Mouse (Mus musculus) heart, adult 11 months (tissue): ENCODE data around the gene Ran.

Experiments used
- DNase-seq: peaks from one replicate; pipeline ENCODE4 v3.0.0; 2022

Ran gene

DNA sequence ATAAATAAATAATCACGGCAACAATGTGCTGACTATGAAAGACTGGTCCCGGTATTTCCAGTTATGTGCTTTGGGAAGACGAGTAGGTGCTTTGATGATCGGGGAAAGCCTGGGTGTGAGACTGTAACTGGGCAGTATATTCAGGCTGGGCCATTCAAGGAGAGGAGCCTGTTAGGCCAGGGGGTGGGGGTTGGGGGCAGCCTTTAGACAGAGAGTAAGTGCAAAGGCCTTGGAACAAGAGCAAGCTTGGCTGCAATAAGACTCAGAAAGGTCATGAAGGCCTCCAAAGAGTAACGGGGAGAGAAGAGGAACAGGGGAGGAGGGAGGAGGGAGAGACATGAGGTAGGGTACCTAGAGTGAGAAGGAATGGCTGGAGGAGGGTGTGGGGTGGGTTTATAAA lies 4.3 kb upstream of the Ran start:
- DNase-seq = no peak

GRCm38 (mm10) chr5:129016370-129016769 lies 3.5 kb upstream of the Ran start:
- no peak for DNase-seq

DNA sequence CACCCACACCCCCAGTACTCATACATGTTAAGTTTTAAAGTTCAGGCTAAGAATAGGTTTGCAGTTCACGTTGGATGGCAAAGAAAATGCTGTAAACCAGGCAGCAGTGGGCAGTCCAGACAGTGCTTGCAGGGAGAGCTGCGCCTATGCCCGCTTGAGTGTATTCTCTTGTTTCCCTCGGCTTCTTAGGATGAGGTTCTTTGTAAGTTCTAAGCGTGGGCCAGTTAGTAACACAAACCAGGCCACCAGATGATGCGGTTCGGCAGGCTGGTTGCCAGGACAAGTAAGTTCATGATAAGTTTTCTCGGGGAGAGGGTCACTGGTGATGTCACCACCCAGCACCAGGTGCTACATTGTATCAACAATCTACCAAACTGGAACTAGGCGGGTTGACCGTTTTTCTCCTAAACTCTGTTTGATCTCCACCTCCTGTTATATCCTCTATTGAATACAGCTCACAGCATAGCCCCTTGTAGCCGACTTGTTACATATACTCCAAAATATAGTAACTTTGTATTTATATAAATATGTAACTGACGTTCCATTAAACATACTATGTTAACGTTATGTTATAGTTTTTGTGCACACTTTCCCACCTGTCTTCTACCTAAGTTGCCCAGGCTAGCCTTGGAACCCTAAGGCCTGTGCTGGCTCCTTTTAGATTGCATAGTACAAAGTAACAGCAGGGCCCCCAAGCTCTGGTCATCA lies 933 bp upstream of the Ran start:
- peak; percentile 91 for DNase-seq

DNA sequence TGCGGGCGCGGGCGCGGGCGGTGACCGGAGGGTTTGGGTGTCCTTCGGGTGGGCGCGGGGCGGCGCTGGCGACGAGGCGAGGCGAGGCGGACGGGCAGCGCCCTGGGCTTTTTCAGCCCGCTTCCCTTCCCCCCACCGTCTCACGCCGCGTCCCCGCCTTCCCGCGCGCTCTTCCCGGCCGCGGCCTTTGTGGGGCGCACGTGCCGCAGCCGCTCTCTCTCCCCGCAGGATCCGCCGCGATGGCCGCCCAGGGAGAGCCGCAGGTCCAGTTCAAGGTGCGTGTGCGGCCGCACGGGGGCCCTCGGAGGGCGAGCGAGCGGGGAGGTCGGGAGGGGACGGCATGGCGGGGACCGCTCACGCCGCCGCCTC lies 415 bp downstream of the Ran start:
- DNase-seq = no peak

DNA sequence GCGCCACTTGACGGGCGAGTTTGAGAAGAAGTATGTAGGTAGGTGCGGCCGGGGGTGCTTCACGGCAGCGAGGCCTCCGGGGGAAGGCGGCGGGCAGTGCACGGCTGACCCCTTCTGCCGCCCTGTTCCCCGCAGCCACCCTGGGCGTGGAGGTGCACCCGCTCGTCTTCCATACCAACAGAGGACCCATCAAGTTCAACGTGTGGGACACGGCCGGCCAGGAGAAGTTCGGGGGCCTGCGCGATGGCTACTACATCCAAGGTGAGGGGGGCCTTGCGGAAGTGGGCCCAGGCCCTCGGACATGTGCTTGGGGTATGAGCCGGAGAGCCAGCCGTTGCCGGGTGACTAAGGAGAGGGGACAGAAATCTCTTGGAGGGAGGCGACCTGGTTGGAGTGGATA lies 862 bp downstream of the Ran start:
- peak; percentile 97 for DNase-seq

DNA sequence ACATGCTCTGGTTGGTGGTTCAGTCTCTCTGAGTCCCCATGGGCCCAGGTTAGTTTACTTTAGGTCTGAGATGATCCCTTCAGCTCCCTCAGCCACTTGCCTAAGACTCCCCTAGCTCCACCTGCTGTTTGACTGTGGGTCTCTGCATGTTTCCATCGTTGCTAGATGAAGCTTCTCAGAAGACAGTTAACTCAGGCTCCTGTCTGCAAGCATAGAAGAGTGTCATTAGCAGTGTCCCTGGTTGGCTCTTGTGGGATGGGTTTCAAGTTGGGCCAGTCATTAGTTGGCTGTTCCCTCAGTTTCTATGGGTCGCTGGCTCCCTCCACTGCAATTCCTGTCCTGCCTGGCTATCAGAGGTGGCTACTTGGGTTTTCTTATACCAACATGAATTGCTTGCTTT lies 5.2 kb downstream of the Ran start:
- DNase-seq = no peak

DNA sequence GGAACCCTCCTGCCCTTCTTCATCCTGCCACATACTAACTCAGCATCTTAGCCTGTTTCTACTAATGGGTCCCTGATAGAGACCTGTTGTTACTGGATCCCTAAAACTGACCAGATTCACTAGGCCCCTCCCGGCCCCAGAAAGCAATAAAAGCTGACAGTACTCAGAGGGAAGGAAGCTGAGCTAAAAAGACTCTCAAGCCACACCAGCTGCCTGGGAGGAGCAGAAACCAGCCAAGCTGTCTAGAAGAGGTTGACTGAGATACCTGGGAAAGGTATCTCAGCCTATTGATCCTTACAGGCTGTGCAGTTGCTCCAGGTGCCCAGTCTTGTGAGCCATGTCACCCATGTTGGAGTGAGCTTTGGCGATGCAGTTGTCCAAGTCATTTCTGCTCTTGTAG lies 5.9 kb downstream of the Ran start:
- DNase-seq = no peak

GRCm38 (mm10) chr5:129026171-129026570 lies 6.3 kb downstream of the Ran start:
- no peak for DNase-seq

GRCm38 (mm10) chr5:129026637-129027036 lies 6.8 kb downstream of the Ran start:
- no peak for DNase-seq

- no peak for DNase-seq
These were observed 9.4 kb downstream of the Ran start for GRCm38 (mm10) chr5:129029131-129029723.

- DNase-seq = no peak
These were observed 16.8 kb downstream of the Ran start for GRCm38 (mm10) chr5:129036678-129037077.

- DNase-seq = no peak
These were observed 17.9 kb downstream of the Ran start for GRCm38 (mm10) chr5:129037739-129038138.

- no peak for DNase-seq
These were observed 26.0 kb downstream of the Ran start for GRCm38 (mm10) chr5:129045641-129046580.

GRCm38 (mm10) chr5:129049372-129049771 lies 29.5 kb downstream of the Ran start:
- DNase-seq = no peak

DNA sequence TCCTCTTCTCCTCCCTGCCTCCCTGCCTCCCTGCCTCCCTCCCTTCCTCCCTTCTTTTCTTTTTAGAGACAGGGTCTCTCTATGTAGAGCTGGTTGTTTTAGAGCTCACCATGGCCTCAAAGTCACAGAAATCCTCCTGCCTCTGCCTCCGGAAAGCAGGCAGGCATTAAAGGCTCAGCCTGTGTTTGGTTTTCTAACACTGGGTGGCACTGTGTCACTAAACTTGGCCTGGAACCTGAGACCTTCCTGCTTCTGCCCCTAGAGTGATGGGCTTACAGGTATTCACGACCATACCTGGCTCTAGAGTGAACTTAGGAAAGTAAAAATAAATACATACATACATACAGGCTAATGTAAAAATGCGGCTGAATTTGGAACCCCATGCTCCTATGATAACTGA lies 32.0 kb downstream of the Ran start:
- DNase-seq = no peak

- DNase-seq = no peak
These were observed 32.9 kb downstream of the Ran start for GRCm38 (mm10) chr5:129052636-129053355.

DNA sequence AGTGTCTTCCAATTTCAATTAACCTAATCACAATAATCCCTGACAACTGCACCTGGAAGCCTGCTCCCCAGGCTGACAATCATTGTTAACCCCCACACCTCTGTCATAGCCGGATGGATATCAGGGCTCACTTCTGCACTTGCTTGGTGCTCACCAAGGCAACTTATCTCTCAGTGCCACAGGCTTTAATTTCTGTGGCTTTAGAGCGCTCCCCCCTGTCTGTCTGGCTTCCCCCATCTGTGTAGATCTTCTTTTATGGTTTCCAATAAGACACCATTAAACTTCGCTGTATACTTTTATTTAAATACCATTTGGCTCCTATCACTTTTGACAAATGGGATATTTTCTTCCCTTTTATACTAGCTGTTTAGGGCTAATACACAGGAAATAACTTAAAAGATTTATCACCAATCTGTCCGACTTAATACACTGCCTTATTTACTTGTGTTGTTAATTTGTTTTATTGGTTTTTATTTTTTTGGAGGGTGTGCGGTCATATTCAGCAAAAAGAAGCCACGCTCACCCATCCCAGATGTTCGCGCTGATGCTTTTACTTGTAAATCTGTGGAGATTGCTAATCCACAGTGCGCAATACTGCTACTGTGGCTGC lies 34.9 kb downstream of the Ran start:
- DNase-seq = no peak

GRCm38 (mm10) chr5:129059116-129059515 lies 39.2 kb downstream of the Ran start:
- DNase-seq = no peak

DNA sequence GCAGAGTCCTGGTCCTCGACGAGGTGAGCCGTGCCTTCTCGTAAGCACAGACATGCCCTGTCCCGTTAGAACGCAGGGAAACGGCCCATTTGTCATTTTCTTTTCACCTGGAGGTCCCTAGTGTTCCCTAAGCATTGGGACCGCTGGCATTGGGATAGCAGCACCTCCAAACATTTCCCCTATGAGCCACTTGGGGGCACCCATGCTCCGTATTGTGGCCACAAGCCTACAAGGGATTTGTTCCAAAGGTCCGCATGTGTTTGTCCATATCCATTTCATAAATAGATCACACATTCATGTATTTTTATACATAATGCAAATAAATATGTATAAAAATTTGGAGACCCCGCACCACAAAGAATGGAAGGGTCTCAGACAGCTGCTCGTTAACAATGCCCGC lies 41.7 kb downstream of the Ran start:
- DNase-seq = no peak

DNA sequence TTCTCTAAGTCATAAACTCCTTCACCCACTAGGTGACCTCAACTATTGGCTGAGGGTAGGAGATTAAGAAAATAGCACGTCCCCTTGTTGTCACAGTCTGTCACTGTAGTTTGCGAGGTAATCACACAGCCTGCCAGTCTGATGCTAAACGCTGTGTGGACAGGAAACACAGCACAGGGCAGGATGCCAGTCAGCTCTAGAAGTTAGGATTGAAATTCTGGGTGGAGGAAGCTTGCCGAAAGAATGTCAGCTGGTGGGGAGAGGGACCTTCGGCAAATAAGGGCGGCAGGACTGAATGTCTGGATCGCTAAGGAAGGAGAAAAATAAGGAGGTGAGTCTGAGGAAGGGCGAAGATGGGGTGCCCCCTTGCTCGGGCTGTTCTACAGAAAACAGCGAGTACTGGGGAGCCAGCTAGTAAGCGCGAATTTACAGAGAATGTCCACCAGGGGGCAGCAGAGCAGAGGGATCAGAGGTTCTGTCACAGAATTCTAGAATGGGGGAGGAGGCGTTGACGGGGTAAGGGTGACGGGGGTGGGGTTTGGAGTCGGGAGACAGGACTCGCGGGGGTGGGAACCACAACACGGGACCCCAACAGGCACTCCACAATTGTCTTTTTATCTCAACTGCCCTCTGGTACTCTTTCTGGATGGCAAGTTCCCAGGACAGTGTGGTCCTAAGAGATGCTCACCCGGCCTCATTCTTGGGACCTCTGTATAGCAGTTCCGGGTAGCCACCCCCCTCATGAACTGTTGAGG lies 43.3 kb downstream of the Ran start:
- peak; percentile 96 for DNase-seq

DNA sequence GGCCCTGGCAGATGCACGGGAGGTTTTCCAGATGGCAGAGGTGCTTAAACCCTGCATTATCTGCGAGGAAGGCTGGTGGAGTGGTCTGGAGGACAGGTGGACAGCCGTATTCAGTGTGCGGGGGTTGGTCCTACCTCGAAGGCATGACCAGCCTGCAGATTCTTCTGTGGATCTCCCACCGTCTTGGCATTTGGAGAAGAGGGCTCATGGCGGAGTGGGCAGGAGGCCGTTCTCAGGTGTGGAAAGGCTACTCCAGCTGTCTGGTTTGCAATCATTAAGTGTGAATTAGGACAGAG lies 43.9 kb downstream of the Ran start:
- DNase-seq = no peak

GRCm38 (mm10) chr5:129064186-129064585 lies 44.3 kb downstream of the Ran start:
- no peak for DNase-seq
